Mouse (Mus musculus) liver, embryonic 14.5 days (tissue): ENCODE measurements around the gene Dab2. TPM values are rescaled to one million over a fixed set of nuclear protein-coding genes. Genes with fewer than 3 reads are reported as not detected.

Experiments used
- ATAC-seq: fragments of 200-750 bp; cut with Nextera tagmentation; 2 replicates; pipeline ENCODE4 v1.8.0; 2017; ENCODE audit warnings: moderate number of reproducible peaks, mild to moderate bottlenecking, moderate library complexity; ENCODE audit not compliant: insufficient read depth
- DNase-seq, 3 experiments: peaks; one replicate each; pipeline ENCODE4 v3.0.0-alpha.2; 2012 to 2013; ENCODE audit warnings: low read depth in 3 of 3, low spot score in 3 of 3
- H3K27ac ChIP-seq: fragments of 300-500 bp; sonication (generic); 2 replicates; pipeline ENCODE4 v1.5.1; 2014; ENCODE audit warnings: moderate library complexity, mild to moderate bottlenecking, control low read depth, inconsistent platforms
- H3K27me3 ChIP-seq: fragments of 300-500 bp; sonication (generic); 2 replicates; pipeline ENCODE4 v1.6.1; 2014; ENCODE audit warnings: mild to moderate bottlenecking, low read length, moderate library complexity; ENCODE audit not compliant: control insufficient read depth, insufficient read depth
- H3K36me3 ChIP-seq: fragments of 300-500 bp; sonication (generic); replicated peaks from 2 replicates; pipeline ENCODE4 v1.6.1; 2014; ENCODE audit warnings: low read depth; ENCODE audit not compliant: control insufficient read depth, insufficient read depth
- H3K4me1 ChIP-seq, 2 experiments: fragments of 200-500 bp in 1 of 2; fragments of 300-500 bp in 1 of 2; sonication (generic) in 1 of 2; replicated peaks; 2 replicates each; pipeline ENCODE4 v1.6.1; 2012 to 2014; ENCODE audit warnings: antibody characterized with exemption in 1 of 2, inconsistent platforms in 1 of 2, low read length in 1 of 2; ENCODE audit not compliant: control insufficient read depth in 2 of 2, insufficient read depth in 2 of 2
- H3K4me2 ChIP-seq: fragments of 300-500 bp; sonication (generic); 2 replicates; pipeline ENCODE4 v1.6.1; 2014; ENCODE audit warnings: low read depth, mild to moderate bottlenecking, control low read depth, moderate library complexity
- H3K4me3 ChIP-seq, 2 experiments: fragments of 200-500 bp in 1 of 2; fragments of 300-500 bp in 1 of 2; sonication (generic) in 1 of 2; 2 replicates each; pipeline ENCODE4 v1.5.1; 2012 to 2014; ENCODE audit warnings: low read depth in 2 of 2, low read length in 2 of 2, mild to moderate bottlenecking in 2 of 2, control low read depth in 1 of 2, inconsistent platforms in 1 of 2, moderate library complexity in 1 of 2; ENCODE audit not compliant: insufficient read depth in 1 of 2
- H3K9ac ChIP-seq: fragments of 300-500 bp; sonication (generic); replicated peaks from 2 replicates; pipeline ENCODE4 v1.6.1; 2014; ENCODE audit warnings: mild to moderate bottlenecking, control low read depth, moderate library complexity
- H3K9me3 ChIP-seq: fragments of 300-500 bp; sonication (generic); 2 replicates; pipeline ENCODE4 v1.6.1; 2016; ENCODE audit warnings: low read length, mixed read lengths; ENCODE audit not compliant: control insufficient read depth
- CTCF ChIP-seq: IDR thresholded peaks from 2 replicates; pipeline ENCODE4 v1.5.1; 2016; ENCODE audit warnings: antibody characterized with exemption, low read depth, control low read depth
- EP300 ChIP-seq: IDR thresholded peaks from 2 replicates; pipeline ENCODE4 v1.6.1; 2016; ENCODE audit warnings: antibody characterized with exemption, low read depth
- WGBS: fragments of 180-500 bp; shearing (Covaris S2); extraction: QIAGEN DNeasy Blood & Tissue Kit; methylation state at CpG from one replicate; pipeline ENCODE4 v1.1.7; 2014; ENCODE audit not compliant: insufficient replicate concordance; 5-methylcytosine and 5-hydroxymethylcytosine counted together
- polyA plus RNA-seq, 2 experiments: library from polyadenylated mRNA; depleted of rRNA in 1 of 2; stranded (reverse) in 1 of 2; unstranded in 1 of 2; fragments of >200 nt; fragmentation: Nextera tagmentation in 1 of 2; extraction: Ambion mirVana in 1 of 2; gene quantifications; 2 replicates each; pipeline versions ENCODE4 v1.2.1 to v1.2.3; 2012 to 2014

The Dab2 gene
- polyA plus RNA-seq, 2 experiments: 7.5 to 9.5 TPM

DNA sequence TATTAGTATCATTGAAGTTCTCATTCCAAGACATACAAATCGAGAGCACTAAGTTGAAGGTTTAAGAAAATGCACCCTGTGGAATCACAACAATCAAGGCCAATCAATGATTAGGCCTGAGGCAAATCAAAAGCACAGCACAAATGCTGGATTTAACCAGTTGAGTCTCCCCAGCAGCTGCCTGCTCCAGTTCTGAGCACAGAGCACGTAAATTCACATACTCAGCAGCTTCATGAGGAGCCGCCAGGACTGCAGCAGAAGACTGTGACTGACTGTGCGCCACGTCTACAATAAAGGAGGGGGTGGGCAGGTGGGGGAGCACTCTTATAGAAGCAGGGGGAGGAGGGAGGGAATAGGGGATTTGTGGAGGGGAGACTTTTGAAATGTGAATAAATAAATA, 40.2 kb downstream of the Dab2 start:
- H3K9me3 ChIP-seq: no peaks in the 10 kb centered on the region
- ATAC-seq (no peak), DNase-seq (no peak)
- no peaks in the 10 kb centered on the region for H3K27me3 ChIP-seq
- H3K4me3 ChIP-seq: no peak overlapping the region
- WGBS: 65% methylated on average over 5 of the region's 5 CpGs
- H3K4me1 ChIP-seq: no peaks in the 10 kb centered on the region
- H3K9ac ChIP-seq: no peak overlapping the region
- no peak overlapping the region for H3K27ac ChIP-seq
- H3K4me2 ChIP-seq: no peak overlapping the region
- no peak for TF ChIP-seq EP300
- no peak for TF ChIP-seq CTCF
- no peaks in the 10 kb centered on the region for H3K36me3 ChIP-seq

DNA sequence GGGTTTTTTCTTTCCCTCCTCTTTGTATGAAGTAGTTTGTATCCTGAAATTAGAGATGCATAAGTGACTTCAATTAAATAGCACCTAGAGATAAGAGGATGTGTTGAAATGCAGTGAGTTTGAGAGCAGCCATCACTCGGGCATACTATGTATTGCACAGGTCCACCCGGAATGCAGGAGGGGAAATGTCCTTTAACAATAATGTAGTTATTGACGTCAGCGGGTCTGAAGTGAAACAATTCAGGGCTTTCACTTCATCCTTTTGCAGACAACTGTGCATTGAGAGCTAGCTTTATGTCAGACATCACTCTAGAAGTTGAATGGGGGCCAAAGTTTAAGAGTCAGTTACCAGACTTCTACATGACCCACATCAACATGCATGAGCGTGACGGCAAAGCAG, 40.8 kb downstream of the Dab2 start:
- no peak overlapping the region for H3K4me3 ChIP-seq

DNA sequence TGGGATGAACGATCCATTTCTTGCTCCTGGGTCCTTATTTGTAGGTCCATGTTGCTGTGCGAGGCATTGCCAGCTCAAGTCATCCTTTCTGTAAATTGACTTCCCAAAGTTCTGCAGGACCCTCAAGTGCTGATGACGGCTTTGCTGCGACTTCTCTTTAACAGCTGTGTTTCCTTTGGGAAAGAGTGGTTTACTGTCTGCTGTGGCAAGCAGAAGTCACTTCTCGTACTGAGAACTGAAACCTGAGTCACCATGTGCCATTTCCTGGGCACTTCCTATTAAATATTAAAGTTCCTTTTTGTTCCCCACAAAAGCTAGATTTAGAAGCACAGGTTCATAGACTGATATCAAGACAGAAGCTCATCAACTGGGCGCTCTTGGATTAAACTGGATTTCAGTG, 41.8 kb downstream of the Dab2 start:
- 37% methylated on average over 6 of the region's 6 CpGs for WGBS
- Histone ChIP-seq H3K9me3 (no peaks in the 10 kb centered on the region), H3K36me3 (no peaks in the 10 kb centered on the region), H3K27ac (no peak overlapping the region), H3K9ac (no peak overlapping the region), H3K4me1 (no peaks in the 10 kb centered on the region), H3K27me3 (no peaks in the 10 kb centered on the region), H3K4me2 (no peak overlapping the region), H3K4me3 (no peak overlapping the region)
- DNase-seq (no peak), ATAC-seq (no peak)
- no peak for TF ChIP-seq EP300
- no peak for TF ChIP-seq CTCF

More for the DNA sequence above, 40.8 kb downstream of the Dab2 start:
- no peak overlapping the region for H3K4me2 ChIP-seq
- ATAC-seq: no peak
- H3K4me1 ChIP-seq: no peaks in the 10 kb centered on the region
- no peak for DNase-seq
- H3K27me3 ChIP-seq: no peaks in the 10 kb centered on the region
- H3K36me3 ChIP-seq: no peaks in the 10 kb centered on the region
- no peaks in the 10 kb centered on the region for H3K9me3 ChIP-seq
- no peak overlapping the region for H3K9ac ChIP-seq
- 67% methylated on average over 6 of the region's 6 CpGs for WGBS
- no peak overlapping the region for H3K27ac ChIP-seq
- TF ChIP-seq EP300 (no peak), CTCF (no peak)

DNA sequence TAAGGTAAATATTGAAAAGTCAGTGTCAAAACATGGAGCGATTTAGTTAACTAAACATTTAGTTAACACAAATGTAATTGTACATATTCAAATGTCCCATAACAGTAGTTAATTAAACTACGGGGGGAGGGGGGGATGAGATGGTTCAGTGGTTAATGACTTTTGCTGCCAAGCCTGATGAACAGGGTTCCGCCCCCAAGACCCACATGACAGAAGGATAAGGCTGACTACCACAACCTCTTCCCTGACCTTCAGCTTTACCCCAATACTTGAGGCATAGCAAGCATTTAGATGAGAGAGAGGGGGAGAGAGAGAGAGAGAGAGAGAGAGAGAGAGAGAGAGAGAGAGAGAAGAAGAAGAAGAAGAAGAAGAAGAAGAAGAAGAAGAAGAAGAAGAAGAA, 54.3 kb downstream of the Dab2 start:
- no peak overlapping the region for H3K4me3 ChIP-seq
- no peak for TF ChIP-seq EP300
- no peak for TF ChIP-seq CTCF
- no peak for ATAC-seq
- no peaks in the 10 kb centered on the region for H3K4me1 ChIP-seq
- WGBS: 58% methylated on average over 3 of the region's 3 CpGs
- no peaks in the 10 kb centered on the region for H3K9me3 ChIP-seq
- H3K36me3 ChIP-seq: no peaks in the 10 kb centered on the region
- DNase-seq: no peak
- H3K4me2 ChIP-seq: no peak overlapping the region
- H3K9ac ChIP-seq: no peak overlapping the region
- no peaks in the 10 kb centered on the region for H3K27me3 ChIP-seq
- H3K27ac ChIP-seq: no peak overlapping the region

DNA sequence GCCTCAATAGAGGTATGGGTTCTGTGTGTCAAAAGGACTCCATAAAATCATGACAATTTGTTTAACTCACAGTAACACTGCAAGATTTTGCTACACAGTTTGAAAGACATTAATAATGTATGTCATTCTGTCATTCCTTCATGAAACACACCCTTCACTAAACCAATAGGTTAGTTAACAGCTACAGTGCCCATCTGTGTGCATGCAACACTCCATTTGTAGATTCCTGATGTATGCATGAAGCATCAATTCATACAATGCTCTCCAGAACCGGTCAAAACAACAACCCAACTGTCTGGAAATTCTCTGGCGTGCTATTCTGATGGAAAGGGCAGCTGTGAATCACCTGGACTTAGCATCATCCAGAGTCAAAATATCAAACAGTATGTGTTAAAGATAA, 60.3 kb downstream of the Dab2 start:
- no peak overlapping the region for H3K4me3 ChIP-seq
- TF ChIP-seq EP300: no peak
- TF ChIP-seq CTCF: no peak
- no peak overlapping the region for H3K27ac ChIP-seq
- no peak for DNase-seq
- no peaks in the 10 kb centered on the region for H3K4me1 ChIP-seq
- ATAC-seq: no peak
- H3K4me2 ChIP-seq: no peak overlapping the region
- H3K9ac ChIP-seq: no peak overlapping the region
- WGBS: 65% methylated on average over 2 of the region's 2 CpGs
- H3K36me3 ChIP-seq: no peaks in the 10 kb centered on the region
- no peaks in the 10 kb centered on the region for H3K9me3 ChIP-seq
- no peaks in the 10 kb centered on the region for H3K27me3 ChIP-seq

DNA sequence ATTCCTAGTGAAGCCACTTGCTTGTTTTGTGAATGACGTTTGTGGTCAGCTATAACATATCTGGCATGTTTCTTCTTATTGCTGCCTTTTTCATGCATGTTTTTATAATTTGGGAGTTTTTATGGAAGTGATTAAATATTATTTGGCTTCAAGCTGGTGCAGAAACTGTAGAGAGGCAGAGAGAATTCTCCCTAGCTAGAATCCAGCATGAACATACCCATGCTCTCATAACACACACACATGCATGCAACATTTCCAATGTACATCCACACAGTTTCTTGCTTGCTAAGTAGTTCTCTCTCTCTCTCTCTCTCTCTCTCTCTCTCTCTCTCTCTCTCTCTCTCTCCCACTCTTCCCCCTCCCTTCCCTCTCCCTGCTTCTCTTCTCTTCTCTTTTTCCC, 70.4 kb downstream of the Dab2 start:
- no peak overlapping the region for H3K27ac ChIP-seq
- no peak for ATAC-seq
- no peak for DNase-seq
- no peak for TF ChIP-seq EP300
- no peak for TF ChIP-seq CTCF
- no peak overlapping the region for H3K4me2 ChIP-seq
- no peaks in the 10 kb centered on the region for H3K27me3 ChIP-seq
- 10% methylated on average over 1 of the region's 1 CpGs for WGBS
- H3K9ac ChIP-seq: no peak overlapping the region
- H3K4me3 ChIP-seq: no peak overlapping the region
- no peaks in the 10 kb centered on the region for H3K4me1 ChIP-seq
- no peaks in the 10 kb centered on the region for H3K9me3 ChIP-seq
- H3K36me3 ChIP-seq: no peaks in the 10 kb centered on the region
